Mouse (Mus musculus) myocyte (in vitro differentiated cells): ENCODE data around the gene Hemgn.

Source experiments
- CEBPB ChIP-seq: IDR thresholded peaks from 2 replicates; pipeline ENCODE4 v1.6.1; 2011; ENCODE audit warnings: mild to moderate bottlenecking, moderate library complexity; ENCODE audit not compliant: poor library complexity, insufficient read depth, severe bottlenecking
- E2F4 ChIP-seq: IDR thresholded peaks from one replicate; pipeline ENCODE4 v1.6.1; 2011; ENCODE audit warnings: mild to moderate bottlenecking, control low read depth, moderate library complexity; ENCODE audit not compliant: insufficient read depth
- MYOG ChIP-seq, 3 experiments: IDR thresholded peaks; one replicate each; pipeline ENCODE4 v1.6.1; 2011; ENCODE audit warnings: control low read depth in 2 of 3, low read depth in 2 of 3, mild to moderate bottlenecking in 2 of 3; ENCODE audit not compliant: insufficient read length in 2 of 3, control insufficient read depth in 1 of 3, insufficient read depth in 1 of 3
- POLR2A ChIP-seq: IDR thresholded peaks from one replicate; pipeline ENCODE4 v1.6.1; 2011; ENCODE audit warnings: low read depth, mild to moderate bottlenecking, control low read depth, moderate library complexity; ENCODE audit not compliant: insufficient read length
- POLR2AphosphoS2 ChIP-seq: IDR thresholded peaks from one replicate; pipeline ENCODE4 v1.6.1; 2011; ENCODE audit warnings: low read depth, control low read depth; ENCODE audit not compliant: insufficient read length
- SRF ChIP-seq: IDR thresholded peaks from one replicate; pipeline ENCODE4 v1.6.1; 2011; ENCODE audit warnings: low read depth; ENCODE audit not compliant: control insufficient read depth, insufficient read length
- TCF12 ChIP-seq: IDR thresholded peaks from one replicate; pipeline ENCODE4 v1.6.1; 2011; ENCODE audit warnings: mild to moderate bottlenecking, control low read depth; ENCODE audit not compliant: poor library complexity, insufficient read depth, severe bottlenecking
- USF1 ChIP-seq: IDR thresholded peaks from one replicate; pipeline ENCODE4 v1.6.1; 2011; ENCODE audit warnings: low read depth, mild to moderate bottlenecking, control low read depth, moderate library complexity

DNA sequence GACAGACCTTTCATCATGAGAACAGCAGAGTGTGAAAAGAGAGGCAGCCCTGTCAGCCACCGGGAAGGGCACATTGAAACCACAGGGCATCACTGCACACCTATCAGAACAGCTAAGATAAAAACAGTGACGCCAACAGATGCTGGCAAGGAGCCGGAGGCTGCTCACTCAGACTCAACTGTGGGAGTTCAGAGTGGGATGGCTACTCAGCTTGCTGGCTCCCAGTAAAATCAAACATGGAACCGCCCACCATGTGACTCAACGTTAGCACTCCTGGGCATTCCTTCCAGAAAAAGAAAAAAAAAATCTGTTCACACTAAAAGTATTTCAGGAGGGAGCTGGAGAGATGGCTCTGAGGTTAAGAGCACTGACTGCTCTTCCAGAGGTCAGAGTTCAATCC is 52.0 kb downstream of the Hemgn start:
- no peak for TF ChIP-seq POLR2A
- no peak for TF ChIP-seq USF1
- TF ChIP-seq TCF12: no peak
- no peak for TF ChIP-seq E2F4
- no peak for TF ChIP-seq SRF
- no peak for TF ChIP-seq CEBPB
- no peak for TF ChIP-seq POLR2AphosphoS2
- no peak for TF ChIP-seq MYOG (IDR thresholded peaks at IDR 0.05; ENCODE audit: control insufficient read depth in 1 of 3, insufficient read depth in 1 of 3, insufficient read length in 2 of 3, low read depth in 2 of 3)
